Mouse (Mus musculus): Measurements from ENCODE around the gene Perm1.

Gene Perm1

GRCm38 (mm10) chr4:156200623-156201475 is 14.8 kb upstream of the Perm1 start, which contains the start of gene Isg15:
Gene Isg15, minus strand, starts transcription at chr4:156200818.
- no peak for DNase-seq (ENCODE audit: low spot score in 2 of 2)

- no peak for DNase-seq (ENCODE audit: low spot score in 2 of 2)
These were observed 13.2 kb upstream of the Perm1 start for GRCm38 (mm10) chr4:156202462-156202893.

- peak in 1 of 2 experiments; percentile 66 for DNase-seq (ENCODE audit: low spot score in 2 of 2)
These were observed 12.7 kb upstream of the Perm1 start, which contains the start of gene AW011738 for GRCm38 (mm10) chr4:156203001-156203412. Gene AW011738, plus strand, starts transcription at chr4:156203304.

DNA sequence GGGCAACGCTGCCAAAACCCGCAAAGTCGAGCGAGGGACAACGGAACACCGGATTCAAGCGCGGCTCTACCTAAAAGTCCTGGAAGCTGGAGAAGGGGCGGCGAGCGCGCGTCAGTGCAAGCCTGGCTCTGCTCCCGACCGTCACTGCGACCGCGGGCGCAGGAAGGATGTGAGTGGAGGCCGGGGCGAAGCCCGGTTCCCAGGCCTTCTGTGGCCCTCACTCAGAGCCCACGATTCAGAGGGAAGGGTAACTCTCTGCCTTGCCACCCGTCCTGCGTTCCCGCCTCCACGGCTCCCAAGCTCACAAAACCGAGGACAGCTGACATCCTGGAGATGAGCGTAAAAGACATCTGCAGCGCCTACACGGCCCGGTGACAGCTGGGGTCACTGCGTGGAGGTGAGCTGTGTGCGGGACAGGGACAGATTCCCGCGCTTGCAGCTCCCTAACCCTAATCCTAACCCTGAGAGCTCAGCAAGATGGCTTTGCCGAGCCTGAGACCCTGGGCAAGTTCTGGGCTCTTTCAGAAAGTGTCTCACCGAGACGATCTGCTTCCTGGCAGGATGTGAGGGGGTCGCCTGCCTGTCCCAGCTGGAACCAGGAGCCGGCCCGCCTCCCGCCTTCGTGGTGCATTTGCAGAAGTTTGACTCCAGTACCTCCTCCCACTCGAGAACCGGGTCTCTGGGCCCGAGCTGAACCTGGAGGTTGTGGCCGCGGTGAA is 12.1 kb upstream of the Perm1 start:
- no peak for DNase-seq (ENCODE audit: low spot score in 2 of 2)

DNA sequence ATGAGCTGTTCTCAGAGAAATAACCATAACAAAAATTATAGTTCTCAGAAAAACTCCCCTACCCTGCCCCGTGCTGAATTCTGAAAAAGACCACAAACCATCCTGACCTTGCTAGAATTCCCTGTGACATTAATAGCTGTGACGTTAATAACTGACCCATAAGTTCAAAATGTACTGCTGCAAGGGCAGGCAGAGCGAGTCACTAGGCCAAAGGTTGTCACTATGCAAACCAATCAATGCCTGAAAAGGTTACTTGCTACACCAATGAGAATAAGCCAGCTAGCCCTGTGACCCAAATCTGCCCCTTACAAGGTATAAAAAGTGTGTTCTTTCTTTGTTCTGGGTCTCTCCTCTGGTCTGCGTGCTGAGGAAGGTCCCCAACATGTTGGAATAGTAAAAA is 6.8 kb upstream of the Perm1 start:
- DNase-seq (ENCODE audit: low spot score in 2 of 2): no peak

GRCm38 (mm10) chr4:156209963-156210635 is 5.6 kb upstream of the Perm1 start:
- DNase-seq (ENCODE audit: low spot score in 2 of 2): no peak

DNA sequence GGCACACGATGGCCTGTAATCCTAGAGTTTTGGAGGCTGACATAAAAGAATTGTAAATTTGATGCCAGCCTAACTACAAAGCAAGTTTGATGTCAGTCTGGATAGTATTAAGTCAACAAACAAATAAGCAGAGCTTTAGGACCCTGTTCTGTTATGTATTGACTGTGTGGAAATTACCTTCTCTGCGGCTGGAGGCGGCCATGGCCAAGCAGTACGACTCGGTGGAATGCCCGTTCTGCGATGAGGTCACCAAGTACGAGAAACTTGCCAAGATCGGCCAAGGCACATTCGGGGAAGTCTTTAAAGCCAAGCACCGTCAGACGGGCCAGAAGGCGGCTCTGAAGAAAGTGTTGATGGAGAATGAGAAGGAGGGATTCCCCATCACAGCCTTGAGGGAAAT is 2.5 kb upstream of the Perm1 start:
- DNase-seq (ENCODE audit: low spot score in 2 of 2): no peak

- DNase-seq (ENCODE audit: low spot score in 2 of 2): no peak
These were observed 528 bp downstream of the Perm1 start for GRCm38 (mm10) chr4:156216196-156216595.

DNA sequence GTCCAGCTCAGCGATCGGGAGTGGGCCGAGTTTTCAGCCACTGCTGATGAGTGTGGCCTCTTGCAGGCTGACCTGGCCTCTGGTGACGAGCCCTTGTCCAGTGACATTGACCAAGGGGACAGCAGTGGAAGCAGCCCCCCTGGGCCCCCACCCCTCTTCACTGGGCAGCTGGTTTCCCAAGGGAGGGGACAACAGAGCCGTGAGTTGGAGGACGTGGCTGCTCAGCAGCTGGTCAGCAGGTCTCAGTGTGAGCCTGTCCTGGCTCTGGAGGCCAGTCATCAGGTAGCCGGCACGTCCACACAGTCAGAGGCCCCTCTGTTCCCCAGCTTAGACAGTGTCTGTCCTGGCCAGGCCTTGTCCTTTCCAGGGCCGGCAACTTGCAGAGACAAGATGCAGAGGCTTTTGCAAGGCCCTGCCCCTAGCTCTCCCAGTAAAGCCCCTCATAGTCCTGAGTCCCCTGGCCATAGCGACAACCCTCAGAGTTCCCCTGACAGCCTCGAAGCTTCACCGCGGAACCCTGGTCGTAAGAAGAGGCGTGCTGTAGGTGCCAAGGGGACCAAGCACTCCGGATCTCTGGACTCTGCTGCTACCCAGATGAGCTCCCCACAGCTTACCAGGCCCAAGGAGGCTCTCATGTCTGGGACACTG is 1.5 kb downstream of the Perm1 start:
- DNase-seq (ENCODE audit: low spot score in 2 of 2): no peak

DNA sequence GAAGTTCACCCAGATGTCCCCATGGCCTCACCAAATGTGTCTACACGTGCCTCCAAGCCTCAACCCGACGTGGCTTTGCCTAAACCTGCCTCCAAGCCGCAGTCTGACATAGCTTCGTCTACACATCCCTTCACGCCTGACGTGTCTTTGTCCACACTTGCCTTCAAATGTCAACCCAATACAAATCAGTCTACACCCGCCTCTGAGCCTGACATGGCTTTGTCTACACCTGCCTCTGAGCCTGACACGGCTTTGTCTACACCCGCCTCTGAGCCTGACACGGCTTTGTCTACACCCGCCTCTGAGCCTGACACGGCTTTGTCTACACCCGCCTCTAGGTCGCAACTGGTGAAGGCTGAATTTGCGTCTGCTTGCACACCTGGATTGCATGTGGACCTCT is 2.2 kb downstream of the Perm1 start:
- DNase-seq (ENCODE audit: low spot score in 2 of 2): peak in 1 of 2 experiments; percentile 52

DNA sequence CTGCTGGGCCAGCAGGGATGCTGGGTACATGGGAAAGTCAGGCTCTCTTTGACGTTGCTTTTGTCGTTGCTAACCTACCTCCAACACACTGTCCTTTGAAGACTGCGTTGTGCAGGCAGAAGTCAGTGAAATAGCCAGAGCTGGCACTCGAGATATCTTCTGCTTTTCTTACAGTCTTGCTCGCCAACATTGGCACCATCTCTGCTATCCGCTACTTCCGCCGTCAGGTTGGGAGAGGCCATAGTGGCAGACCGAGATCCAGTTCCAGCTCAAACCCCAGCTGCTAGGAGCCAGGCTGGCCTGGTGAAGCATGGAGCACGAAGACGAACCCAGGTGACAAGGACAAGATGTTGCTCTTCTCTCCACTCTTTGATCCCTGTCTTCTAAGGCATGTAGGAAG is 4.3 kb downstream of the Perm1 start:
- no peak for DNase-seq (ENCODE audit: low spot score in 2 of 2)

- peak; percentile 48 to 53 for DNase-seq (ENCODE audit: low spot score in 2 of 2)
These were observed 8.6 kb downstream of the Perm1 start for GRCm38 (mm10) chr4:156224276-156224675.

DNA sequence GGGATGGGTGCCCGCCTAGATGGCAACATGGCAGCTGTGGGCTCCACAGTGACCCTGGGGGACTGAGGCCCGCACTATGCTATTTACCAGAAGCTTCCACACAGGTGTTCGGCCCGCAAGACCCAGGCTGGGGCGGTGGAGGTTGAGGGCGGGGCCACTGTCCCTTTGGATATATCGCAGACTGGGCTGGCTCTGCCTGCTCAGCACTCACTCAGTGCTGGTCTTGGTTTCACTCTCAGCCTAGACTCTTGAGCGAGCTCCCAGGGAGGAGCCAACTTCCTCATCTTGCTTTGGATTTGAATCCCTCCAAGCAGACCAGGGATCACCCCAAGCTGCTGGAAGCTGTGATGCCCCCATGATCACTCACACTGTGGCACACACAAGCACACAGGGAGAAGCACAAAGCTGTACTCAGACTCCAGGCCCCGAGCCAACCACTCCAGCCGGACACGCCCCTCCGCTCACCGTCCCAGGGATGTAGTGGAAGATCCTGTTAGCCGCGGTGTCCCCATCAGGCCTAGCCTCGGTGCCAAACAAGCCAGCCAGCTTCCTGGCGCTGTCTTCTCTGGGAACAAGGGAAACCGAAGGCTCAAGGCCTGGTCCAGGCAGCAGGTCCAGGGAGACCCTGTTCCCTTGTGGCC is 12.2 kb downstream of the Perm1 start:
- peak in 1 of 2 experiments; percentile 25 for DNase-seq (ENCODE audit: low spot score in 2 of 2)

- peak; percentile 70 to 76 for DNase-seq (ENCODE audit: low spot score in 2 of 2)
These were observed 12.8 kb downstream of the Perm1 start for GRCm38 (mm10) chr4:156228393-156229024.

- DNase-seq (ENCODE audit: low spot score in 2 of 2): no peak
These were observed 18.4 kb downstream of the Perm1 start for GRCm38 (mm10) chr4:156234021-156234501.

GRCm38 (mm10) chr4:156234701-156235213 is 19.1 kb downstream of the Perm1 start, which contains the start of gene Plekhn1:
Gene Plekhn1, minus strand, starts transcription at chr4:156234857.
- DNase-seq (ENCODE audit: low spot score in 2 of 2): peak; percentile 51 to 72

GRCm38 (mm10) chr4:156235360-156235770 is 19.7 kb downstream of the Perm1 start:
- DNase-seq (ENCODE audit: low spot score in 2 of 2): no peak

GRCm38 (mm10) chr4:156235808-156236533 is 20.3 kb downstream of the Perm1 start, which contains the start of gene Noc2l:
Gene Noc2l, plus strand, starts transcription at chr4:156236010.
- peak; percentile 80 to 88 for DNase-seq (ENCODE audit: low spot score in 2 of 2)

Measured in urinary bladder, postnatal 36 days (tissue).